Mouse (Mus musculus) embryonic facial prominence, embryonic 11.5 days (tissue): ENCODE measurements around the gene 1700029H14Rik. TPM values are rescaled to one million over a fixed set of nuclear protein-coding genes. Genes with fewer than 3 reads are reported as not detected.

Experiments used
- ATAC-seq: fragments of 200-750 bp; cut with Nextera tagmentation; replicated peaks from 2 replicates; pipeline ENCODE4 v1.8.0; 2017; ENCODE audit warnings: low read depth; ENCODE audit not compliant: insufficient number of reproducible peaks, low FRiP score, low TSS enrichment
- DNase-seq: peaks from one replicate; pipeline ENCODE4 v3.0.0-alpha.2; 2015; ENCODE audit warnings: low spot score
- H3K27ac ChIP-seq: fragments of 300-500 bp; sonication (generic); replicated peaks from 2 replicates; pipeline ENCODE4 v1.5.1; 2014; ENCODE audit warnings: mild to moderate bottlenecking, low read depth, low read length, control low read depth
- H3K27me3 ChIP-seq: fragments of 300-500 bp; sonication (generic); 2 replicates; pipeline ENCODE4 v1.6.1; 2014; ENCODE audit warnings: mild to moderate bottlenecking, low read length, moderate library complexity, mixed read lengths; ENCODE audit not compliant: control insufficient read depth, insufficient read depth
- H3K36me3 ChIP-seq: fragments of 300-500 bp; sonication (generic); replicated peaks from 2 replicates; pipeline ENCODE4 v1.6.1; 2014; ENCODE audit warnings: low read depth, mild to moderate bottlenecking, low read length, moderate library complexity, mixed read lengths; ENCODE audit not compliant: control insufficient read depth, insufficient read depth
- H3K4me1 ChIP-seq: fragments of 300-500 bp; sonication (generic); 2 replicates; pipeline ENCODE4 v1.6.1; 2014; ENCODE audit warnings: low read length, mixed read lengths; ENCODE audit not compliant: control insufficient read depth, insufficient read depth
- H3K4me2 ChIP-seq: fragments of 300-500 bp; sonication (generic); 2 replicates; pipeline ENCODE4 v1.6.1; 2014; ENCODE audit warnings: low read depth, mild to moderate bottlenecking, control low read depth, low read length, moderate library complexity
- H3K4me3 ChIP-seq: fragments of 300-500 bp; sonication (generic); 2 replicates; pipeline ENCODE4 v1.5.1; 2014; ENCODE audit warnings: low read depth, low read length, control low read depth
- H3K9ac ChIP-seq: fragments of 300-500 bp; sonication (generic); replicated peaks from 2 replicates; pipeline ENCODE4 v1.6.1; 2014; ENCODE audit warnings: mild to moderate bottlenecking, control low read depth, low read length
- H3K9me3 ChIP-seq: fragments of 300-500 bp; sonication (generic); replicated peaks from 2 replicates; pipeline ENCODE4 v1.6.1; 2016; ENCODE audit warnings: mild to moderate bottlenecking, low read length, inconsistent platforms, mixed read lengths; ENCODE audit not compliant: control insufficient read depth
- WGBS: fragments of 180-500 bp; shearing (Covaris S2); extraction: QIAGEN DNeasy Blood & Tissue Kit; methylation state at CpG from one replicate; pipeline ENCODE4 v1.1.7; 2014; 5-methylcytosine and 5-hydroxymethylcytosine counted together
- polyA plus RNA-seq: library from polyadenylated mRNA; unstranded; fragments of >200 nt; fragmentation: Nextera tagmentation; extraction: Ambion mirVana; gene quantifications from 2 replicates; pipeline ENCODE4 v1.2.1, GENCODE M21; 2014

Gene 1700029H14Rik
- polyA plus RNA-seq, 1 experiment from 2014 or later: not detected

DNA sequence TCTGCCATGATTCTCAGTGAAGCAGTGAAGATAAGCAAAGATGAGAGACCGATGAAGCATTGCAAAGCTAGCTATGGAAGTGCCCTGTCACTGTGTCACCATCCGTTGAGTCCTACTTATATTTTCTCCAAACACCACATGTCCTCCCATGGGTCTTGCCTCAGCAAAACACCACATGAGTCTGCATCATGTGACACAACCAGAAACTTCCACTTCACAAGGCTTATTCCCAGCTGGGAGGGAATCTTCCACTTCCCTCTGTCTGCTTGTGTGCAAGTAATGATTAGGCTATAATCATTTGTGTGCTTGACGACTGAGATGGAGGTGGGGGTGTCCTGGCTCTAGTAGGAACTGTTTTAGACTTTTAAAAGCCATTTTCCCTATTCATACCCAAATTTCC is 61.0 kb downstream of the 1700029H14Rik start:
- Histone ChIP-seq H3K27me3 (no peaks in the 10 kb centered on the region), H3K9ac (no peak overlapping the region), H3K9me3 (no peaks in the 10 kb centered on the region), H3K27ac (no peak overlapping the region), H3K4me2 (no peak overlapping the region), H3K36me3 (no peaks in the 10 kb centered on the region), H3K4me1 (no peaks in the 10 kb centered on the region), H3K4me3 (no peak overlapping the region)
- 82% methylated on average over 3 of the region's 3 CpGs for WGBS
- DNase-seq (no peak), ATAC-seq (no peak)

Other genes with a start within 250 kb of the 1700029H14Rik start
- 207 and 237 TPM in 2 replicates for gene Tfdp1, start 223.7 kb downstream of the 1700029H14Rik start, polyA plus RNA-seq
- gene Atp4b, start 165.6 kb downstream of the 1700029H14Rik start, polyA plus RNA-seq: not detected in 2 replicates
- gene Grk1, start 157.4 kb downstream of the 1700029H14Rik start, polyA plus RNA-seq: 0.06 TPM in 1 of 2 replicates, not detected in the other
- gene Tmem255b, start 127.3 kb downstream of the 1700029H14Rik start, polyA plus RNA-seq: 0.36 and 0.38 TPM in 2 replicates
- gene Gas6, start 68.0 kb downstream of the 1700029H14Rik start, polyA plus RNA-seq: 4.5 and 5.0 TPM in 2 replicates
- 20.7 and 21.8 TPM in 2 replicates for gene Rasa3, start 115.1 kb upstream of the 1700029H14Rik start, polyA plus RNA-seq
- 0.27 TPM in 1 of 2 replicates, not detected in the other for gene Cfap97d2, start 143.4 kb upstream of the 1700029H14Rik start, polyA plus RNA-seq
- 282 and 295 TPM in 2 replicates for gene Cdc16, start 195.2 kb upstream of the 1700029H14Rik start, polyA plus RNA-seq
- 40.2 and 40.5 TPM in 2 replicates for gene Upf3a, start 223.2 kb upstream of the 1700029H14Rik start, polyA plus RNA-seq